ENCODE assay signal across 34 mouse cellular contexts in genomic region chr14:78654196-78654595, GRCm38 (mm10).
"Had no signal": no experiment of that assay in that cellular context is flagged by ENCODE, and none has a peak within 500 bp of the region (broad histone marks: within the 10 kb centered on the region; RNA-seq: fewer than 3 reads in every experiment).

No protein-coding gene starts in this region.

- H3K27me3 ChIP-seq: heart, embryonic 12.5 days; heart, embryonic 13.5 days; heart, embryonic 15.5 days; hindbrain, embryonic 12.5 days; hindbrain, embryonic 13.5 days; hindbrain, embryonic 15.5 days; intestine, embryonic 15.5 days; kidney, embryonic 15.5 days had no signal

- H3K36me3 ChIP-seq: heart, embryonic 15.5 days; hindbrain, embryonic 12.5 days; hindbrain, embryonic 13.5 days; hindbrain, embryonic 15.5 days; intestine, embryonic 15.5 days had no signal

- H3K4me2 ChIP-seq: heart, embryonic 11.5 days; heart, embryonic 12.5 days; heart, embryonic 13.5 days; heart, embryonic 15.5 days; hindbrain, embryonic 12.5 days; hindbrain, embryonic 13.5 days; hindbrain, embryonic 14.5 days; hindbrain, embryonic 15.5 days; intestine, embryonic 15.5 days; kidney, embryonic 15.5 days had no signal

- H3K4me1 ChIP-seq: hindbrain, embryonic 12.5 days; hindbrain, embryonic 13.5 days; hindbrain, embryonic 15.5 days had no signal

- H3K4me3 ChIP-seq: heart, embryonic 10.5 days; heart, embryonic 12.5 days; heart, embryonic 13.5 days; heart, embryonic 15.5 days; hindbrain, embryonic 10.5 days; hindbrain, embryonic 12.5 days; hindbrain, embryonic 13.5 days; hindbrain, embryonic 15.5 days; intestine, embryonic 15.5 days; kidney, embryonic 15.5 days; layer of hippocampus, adult 2 months; left cerebral cortex, adult 2 months had no signal

- DNase-seq: heart, postnatal 10 days; heart, postnatal 14 days; heart, postnatal 36 days; heart, postnatal 4 days; kidney, adult 11 months; kidney, adult 18-20 months; kidney, adult 2 months; kidney, adult 8-10 months; kidney, adult 9 months; kidney, postnatal 10 days; kidney, postnatal 36 days; kidney, postnatal 4 days; layer of hippocampus, adult 9-11 months; layer of hippocampus, postnatal 36 days had no signal

- ATAC-seq: hindbrain, embryonic 16.5 days; hindbrain, postnatal 0 days; inflammation-experienced regulatory T-cells, adult 6 months; intestine, embryonic 15.5 days; intestine, embryonic 16.5 days; intestine, postnatal 0 days had no signal

- H3K9me3 ChIP-seq: heart, embryonic 10.5 days; heart, embryonic 15.5 days; hindbrain, embryonic 12.5 days; hindbrain, embryonic 15.5 days; intestine, embryonic 15.5 days; kidney, embryonic 15.5 days had no signal

- H3K27ac ChIP-seq: heart, embryonic 10.5 days; heart, embryonic 13.5 days; heart, embryonic 15.5 days; hindbrain, embryonic 10.5 days; hindbrain, embryonic 12.5 days; hindbrain, embryonic 13.5 days; hindbrain, embryonic 14.5 days; hindbrain, embryonic 15.5 days; hindbrain, postnatal 0 days; intestine, embryonic 15.5 days; kidney, embryonic 15.5 days; kidney, postnatal 0 days; layer of hippocampus, adult 2 months; left cerebral cortex, adult 2 months had no signal

- H3K9ac ChIP-seq: heart, embryonic 12.5 days; heart, embryonic 13.5 days; heart, embryonic 15.5 days; hindbrain, embryonic 12.5 days; hindbrain, embryonic 13.5 days; hindbrain, embryonic 14.5 days; hindbrain, embryonic 15.5 days; intestine, embryonic 15.5 days; kidney, embryonic 15.5 days had no signal
